Mouse (Mus musculus): ENCODE measurements around the gene Sult2a7.

The Sult2a7 gene

GRCm38 (mm10) chr7:14494130-14494529 lies at the start of gene Sult2a7:
Gene Sult2a7, minus strand, starts transcription at chr7:14494230.
- DNase-seq = no peak

- DNase-seq = no peak
Observed at GRCm38 (mm10) chr7:14525280-14525679, 31.2 kb upstream of the Sult2a7 start.

- DNase-seq = no peak
Observed at GRCm38 (mm10) chr7:14522636-14523035, 28.6 kb upstream of the Sult2a7 start.

GRCm38 (mm10) chr7:14518301-14518700 lies 24.3 kb upstream of the Sult2a7 start:
- DNase-seq = no peak

GRCm38 (mm10) chr7:14492886-14493285 lies 1.1 kb downstream of the Sult2a7 start:
- DNase-seq = no peak

- no peak for DNase-seq
Observed at GRCm38 (mm10) chr7:14446534-14446933, 47.5 kb downstream of the Sult2a7 start, which contains the start of gene Sult2a8. Gene Sult2a8, minus strand, starts transcription at chr7:14446769.

- no peak for DNase-seq
Observed at GRCm38 (mm10) chr7:14439581-14439980, 54.4 kb downstream of the Sult2a7 start.

- DNase-seq = no peak
Observed at GRCm38 (mm10) chr7:14438484-14438883, 55.5 kb downstream of the Sult2a7 start.

- DNase-seq = no peak
Observed at GRCm38 (mm10) chr7:14438029-14438428, 56.0 kb downstream of the Sult2a7 start.

Measured in cerebellum, adult 9-10 months (tissue).